Mouse (Mus musculus): ENCODE measurements around the gene Eif3k. TPM values are rescaled to one million over a fixed set of nuclear protein-coding genes. Genes with fewer than 3 reads are reported as not detected.
A peak's percentile ranks its signal among the peaks of the same experiment; 100 is the strongest.

Gene Eif3k
- total RNA-seq, 1 experiment = 474 TPM

DNA sequence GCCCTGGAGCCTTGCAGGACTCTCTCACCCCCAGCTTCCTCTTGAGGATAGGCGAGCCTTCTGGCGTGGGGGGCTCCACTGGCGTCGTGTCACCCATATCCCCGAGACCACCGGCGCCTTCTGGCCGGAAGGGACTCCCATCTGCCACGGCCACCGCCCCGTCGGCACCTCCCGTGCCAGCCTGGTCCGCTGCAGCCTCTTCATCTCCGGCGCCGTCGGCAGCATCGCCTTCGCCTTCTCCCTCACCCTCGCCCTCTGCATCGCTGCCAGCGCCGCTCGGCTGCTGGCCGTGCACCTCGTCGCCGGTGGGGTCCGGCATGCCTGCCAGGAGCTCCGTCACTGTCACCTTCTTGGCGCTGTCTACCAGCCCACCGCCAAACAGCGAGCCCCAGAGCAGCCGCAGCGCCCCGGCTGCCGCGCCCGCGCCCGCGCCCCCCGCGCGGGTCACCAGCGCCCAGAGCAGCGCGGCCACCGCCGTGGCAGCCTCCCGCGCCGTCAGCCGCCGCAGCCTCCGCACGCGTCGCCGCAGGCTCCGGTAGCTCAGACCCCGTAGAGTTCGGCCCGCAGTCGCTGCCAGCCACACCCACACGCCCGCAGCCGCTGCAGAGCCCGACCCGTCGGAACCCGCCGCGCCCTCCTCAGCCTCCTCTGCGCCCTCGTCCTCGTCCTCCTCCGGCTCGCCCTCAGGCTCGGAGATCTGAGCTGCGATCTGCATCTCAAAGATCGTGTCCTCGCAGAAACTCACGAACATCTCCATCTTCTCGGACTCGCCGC lies 38.0 kb upstream of the Eif3k start:
- H3K36me3 ChIP-seq (ENCODE audit: control insufficient read depth, insufficient read depth, low read length, poor library complexity, severe bottlenecking) = no peaks in the 10 kb centered on the region; the same call in 1 of the 2 replicates
- H3K9ac ChIP-seq (ENCODE audit: insufficient read depth, low read depth, low read length, poor library complexity, severe bottlenecking) = peak overlapping the region; percentile 61
- DNase-seq (ENCODE audit: low read depth, low spot score) = no peak
- TF ChIP-seq ZNF384 (IDR thresholded peaks at IDR 0.05; ENCODE audit: low read depth, low read length) = no peak
- TF ChIP-seq ZC3H11A (IDR thresholded peaks at IDR 0.05; ENCODE audit: borderline replicate concordance, low read depth, low read length) = no peak
- no peak for TF ChIP-seq MAFK (IDR thresholded peaks at IDR 0.05; ENCODE audit: insufficient read depth, low read depth, low read length)
- in situ Hi-C loops (cut with MboI; ENCODE audit: low sequenced_read_pairs in 2 of 2, unreplicated experiment in 2 of 2) = no loop called here
- peak overlapping the region; percentile 43 to 67; a peak in 3 of 4 replicates for H3K4me3 ChIP-seq (ENCODE audit: insufficient read depth in 1 of 2, low read depth in 1 of 2, low read length in 2 of 2, poor library complexity in 1 of 2, severe bottlenecking in 1 of 2)
- H3K4me1 ChIP-seq (ENCODE audit: control insufficient read depth in 2 of 2, insufficient read depth in 2 of 2, low read length in 2 of 2, poor library complexity in 1 of 2) = peaks cover 1 to 23% of the 10 kb centered on the region in 2 experiments; a peak in 2 of 4 replicates
- no peaks in the 10 kb centered on the region for H3K9me3 ChIP-seq (ENCODE audit: control insufficient read depth, insufficient read depth, low read depth, low read length)
- no peak overlapping the region for H3K27ac ChIP-seq (ENCODE audit: insufficient read depth, low read depth, low read length, poor library complexity, severe bottlenecking)

DNA sequence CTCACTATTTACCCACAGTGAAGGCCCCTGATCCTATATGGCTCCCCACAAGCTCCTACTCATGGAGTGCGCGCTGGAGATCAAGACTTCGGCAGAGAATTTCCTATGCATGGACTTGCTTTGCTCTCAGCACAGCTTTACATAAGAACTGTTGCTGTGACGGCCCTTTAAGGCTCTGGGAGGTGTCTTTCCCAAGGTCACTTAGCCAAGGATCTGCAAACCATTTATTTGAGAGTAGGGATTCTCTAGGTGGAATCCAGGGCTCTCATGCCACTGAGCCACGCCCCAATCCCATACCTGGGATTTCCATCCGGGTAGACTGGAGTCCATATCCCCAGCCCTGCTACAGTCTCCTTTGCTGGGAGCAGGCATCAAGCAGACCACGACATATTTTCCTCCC lies 35.6 kb upstream of the Eif3k start:
- Histone ChIP-seq H3K27ac (ENCODE audit: insufficient read depth, low read depth, low read length, poor library complexity, severe bottlenecking) (no peak overlapping the region), H3K4me1 (ENCODE audit: control insufficient read depth in 2 of 2, insufficient read depth in 2 of 2, low read length in 2 of 2, poor library complexity in 1 of 2) (peaks cover 1 to 13% of the 10 kb centered on the region in 2 experiments; a peak in 1 of 4 replicates), H3K9ac (ENCODE audit: insufficient read depth, low read depth, low read length, poor library complexity, severe bottlenecking) (no peak overlapping the region), H3K36me3 (ENCODE audit: control insufficient read depth, insufficient read depth, low read length, poor library complexity, severe bottlenecking) (no peaks in the 10 kb centered on the region), H3K4me3 (ENCODE audit: insufficient read depth in 1 of 2, low read depth in 1 of 2, low read length in 2 of 2, poor library complexity in 1 of 2, severe bottlenecking in 1 of 2) (no peak overlapping the region), H3K9me3 (ENCODE audit: control insufficient read depth, insufficient read depth, low read depth, low read length) (no peaks in the 10 kb centered on the region)
- DNase-seq (ENCODE audit: low read depth, low spot score) = no peak
- in situ Hi-C loops (cut with MboI; ENCODE audit: low sequenced_read_pairs in 2 of 2, unreplicated experiment in 2 of 2) = no loop called here
- TF ChIP-seq MAFK (IDR thresholded peaks at IDR 0.05; ENCODE audit: insufficient read depth, low read depth, low read length) (no peak), ZNF384 (IDR thresholded peaks at IDR 0.05; ENCODE audit: low read depth, low read length) (no peak), HCFC1 (IDR thresholded peaks at IDR 0.05; ENCODE audit: borderline replicate concordance, insufficient read depth, low read length) (no peak), ZC3H11A (IDR thresholded peaks at IDR 0.05; ENCODE audit: borderline replicate concordance, low read depth, low read length) (no peak), CHD2 (IDR thresholded peaks at IDR 0.05; ENCODE audit: low read depth, low read length) (no peak)

DNA sequence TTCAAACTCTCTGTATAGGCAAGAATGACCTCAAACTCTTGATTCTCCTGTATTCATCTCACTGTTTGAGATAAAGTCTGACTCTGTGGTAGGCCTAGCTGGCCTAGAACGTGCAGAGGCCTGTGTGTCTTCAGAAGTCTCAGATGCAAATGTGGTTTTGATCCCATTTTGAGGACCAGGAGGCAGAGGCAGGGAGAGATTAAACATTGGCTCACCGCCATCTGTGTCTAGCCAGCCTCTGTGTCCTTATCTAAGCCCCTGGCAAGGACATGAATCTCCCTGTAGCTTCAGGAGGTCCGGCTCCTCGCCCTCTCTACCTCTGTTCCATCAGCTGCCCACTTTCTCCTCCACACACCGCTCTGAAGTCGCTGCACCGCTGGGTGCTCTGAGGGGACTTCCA lies 34.8 kb upstream of the Eif3k start:
- no peak for DNase-seq (ENCODE audit: low read depth, low spot score)
- no peak for TF ChIP-seq ZC3H11A (IDR thresholded peaks at IDR 0.05; ENCODE audit: borderline replicate concordance, low read depth, low read length)
- no peak for TF ChIP-seq MAFK (IDR thresholded peaks at IDR 0.05; ENCODE audit: insufficient read depth, low read depth, low read length)
- TF ChIP-seq HCFC1 (IDR thresholded peaks at IDR 0.05; ENCODE audit: borderline replicate concordance, insufficient read depth, low read length) = no peak
- no peak for TF ChIP-seq CHD2 (IDR thresholded peaks at IDR 0.05; ENCODE audit: low read depth, low read length)
- TF ChIP-seq ZNF384 (IDR thresholded peaks at IDR 0.05; ENCODE audit: low read depth, low read length) = no peak
- in situ Hi-C loops (cut with MboI; ENCODE audit: low sequenced_read_pairs in 2 of 2, unreplicated experiment in 2 of 2) = no loop called here

DNA sequence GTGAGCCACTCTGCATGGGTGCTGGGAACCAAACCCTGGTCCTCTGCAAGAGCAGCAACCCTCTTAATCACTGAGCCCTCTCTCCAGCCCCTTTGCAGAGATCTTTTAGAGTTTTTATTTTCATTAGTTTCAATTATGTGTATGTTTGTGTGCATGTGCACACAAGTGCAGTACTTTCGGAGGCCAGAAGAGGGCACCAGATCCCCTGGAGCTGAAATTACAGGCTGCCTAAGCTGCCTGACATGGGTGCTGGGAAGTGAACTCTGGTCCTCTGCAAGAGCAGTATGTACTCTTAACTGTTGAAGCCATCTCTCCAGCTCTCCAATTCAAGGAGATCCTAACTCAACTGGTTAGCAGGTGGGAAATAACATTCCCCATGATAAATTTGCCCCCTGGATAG lies 33.3 kb upstream of the Eif3k start:
- TF ChIP-seq ZC3H11A (IDR thresholded peaks at IDR 0.05; ENCODE audit: borderline replicate concordance, low read depth, low read length) (no peak), CHD2 (IDR thresholded peaks at IDR 0.05; ENCODE audit: low read depth, low read length) (no peak), HCFC1 (IDR thresholded peaks at IDR 0.05; ENCODE audit: borderline replicate concordance, insufficient read depth, low read length) (no peak), ZNF384 (IDR thresholded peaks at IDR 0.05; ENCODE audit: low read depth, low read length) (no peak), MAFK (IDR thresholded peaks at IDR 0.05; ENCODE audit: insufficient read depth, low read depth, low read length) (no peak)
- in situ Hi-C loops (cut with MboI; ENCODE audit: low sequenced_read_pairs in 2 of 2, unreplicated experiment in 2 of 2) = no loop called here
- Histone ChIP-seq H3K4me1 (ENCODE audit: control insufficient read depth in 2 of 2, insufficient read depth in 2 of 2, low read length in 2 of 2, poor library complexity in 1 of 2) (peaks cover 1 to 13% of the 10 kb centered on the region in 2 experiments; a peak in 1 of 4 replicates), H3K36me3 (ENCODE audit: control insufficient read depth, insufficient read depth, low read length, poor library complexity, severe bottlenecking) (no peaks in the 10 kb centered on the region), H3K27ac (ENCODE audit: insufficient read depth, low read depth, low read length, poor library complexity, severe bottlenecking) (no peak overlapping the region), H3K9me3 (ENCODE audit: control insufficient read depth, insufficient read depth, low read depth, low read length) (no peaks in the 10 kb centered on the region), H3K4me3 (ENCODE audit: insufficient read depth in 1 of 2, low read depth in 1 of 2, low read length in 2 of 2, poor library complexity in 1 of 2, severe bottlenecking in 1 of 2) (no peak overlapping the region), H3K9ac (ENCODE audit: insufficient read depth, low read depth, low read length, poor library complexity, severe bottlenecking) (no peak overlapping the region)
- no peak for DNase-seq (ENCODE audit: low read depth, low spot score)

More for the DNA sequence above, 34.8 kb upstream of the Eif3k start:
- no peak overlapping the region for H3K27ac ChIP-seq (ENCODE audit: insufficient read depth, low read depth, low read length, poor library complexity, severe bottlenecking)
- no peak overlapping the region for H3K4me3 ChIP-seq (ENCODE audit: insufficient read depth in 1 of 2, low read depth in 1 of 2, low read length in 2 of 2, poor library complexity in 1 of 2, severe bottlenecking in 1 of 2)
- no peaks in the 10 kb centered on the region for H3K36me3 ChIP-seq (ENCODE audit: control insufficient read depth, insufficient read depth, low read length, poor library complexity, severe bottlenecking)
- H3K9ac ChIP-seq (ENCODE audit: insufficient read depth, low read depth, low read length, poor library complexity, severe bottlenecking) = no peak overlapping the region
- H3K9me3 ChIP-seq (ENCODE audit: control insufficient read depth, insufficient read depth, low read depth, low read length) = no peaks in the 10 kb centered on the region
- peaks cover 1 to 13% of the 10 kb centered on the region in 2 experiments; a peak in 1 of 4 replicates for H3K4me1 ChIP-seq (ENCODE audit: control insufficient read depth in 2 of 2, insufficient read depth in 2 of 2, low read length in 2 of 2, poor library complexity in 1 of 2)

Measured in ES-E14 (cell line).